Mouse (Mus musculus): Measurements from ENCODE around the gene Trabd2b.

Gene Trabd2b

GRCm38 (mm10) chr4:114442661-114443060 lies 36.1 kb downstream of the Trabd2b start:
- no peak for DNase-seq (ENCODE audit: low spot score in 2 of 2)

DNA sequence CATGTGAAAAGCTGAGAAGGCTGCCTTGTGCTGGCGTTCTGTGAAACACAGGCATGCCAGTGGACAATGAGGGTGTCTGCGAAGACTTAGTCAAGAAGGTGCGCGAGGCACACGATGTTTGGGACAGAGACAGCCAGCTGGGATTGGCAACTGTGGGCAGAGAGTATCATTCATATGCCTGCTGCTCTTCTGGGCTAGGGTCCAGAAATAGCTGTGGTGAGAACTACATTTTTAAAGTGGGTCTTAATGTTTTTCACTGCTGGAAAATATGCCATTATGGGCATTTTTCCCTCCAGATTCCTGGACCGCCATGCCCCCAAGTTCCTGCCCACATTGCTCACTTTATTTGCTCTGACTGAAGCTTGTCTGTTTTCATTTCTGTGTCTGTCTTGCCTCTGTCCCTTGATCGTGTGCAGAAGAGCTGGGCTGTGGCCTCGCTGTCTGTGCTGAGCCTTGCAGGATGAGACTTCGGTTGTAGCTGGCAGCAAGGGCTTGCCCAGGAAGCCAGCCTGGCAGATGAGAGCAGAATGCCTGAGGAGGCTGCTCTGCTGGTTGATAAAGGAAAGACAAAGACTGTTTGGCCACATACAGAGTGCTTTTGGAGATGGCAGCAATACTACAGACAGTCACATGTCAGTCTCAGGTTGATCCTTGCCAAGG lies 42.0 kb downstream of the Trabd2b start:
- no peak for DNase-seq (ENCODE audit: low spot score in 2 of 2)

GRCm38 (mm10) chr4:114453101-114453500 lies 46.6 kb downstream of the Trabd2b start:
- no peak for DNase-seq (ENCODE audit: low spot score in 2 of 2)

DNA sequence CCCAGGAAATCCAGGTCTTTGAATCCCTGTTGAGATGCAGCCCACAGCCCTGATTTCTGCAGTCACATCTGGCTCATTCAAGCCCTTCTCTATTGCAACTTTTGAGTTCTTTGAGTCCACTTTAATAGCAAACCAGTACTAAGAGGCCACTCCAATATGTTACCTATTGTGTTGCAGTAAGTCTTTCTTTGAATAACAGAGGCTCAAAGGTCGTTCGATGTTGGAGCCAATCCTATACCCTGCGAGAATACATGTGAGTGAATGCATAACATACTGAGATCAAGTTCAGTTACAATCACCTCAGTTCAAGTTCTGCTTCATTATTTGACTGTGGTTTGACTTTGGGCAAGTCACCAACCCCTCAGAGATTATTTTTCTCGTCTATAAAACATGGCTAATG lies 47.5 kb downstream of the Trabd2b start:
- no peak for DNase-seq (ENCODE audit: low spot score in 2 of 2)

GRCm38 (mm10) chr4:114454495-114455186 lies 48.1 kb downstream of the Trabd2b start:
- no peak for DNase-seq (ENCODE audit: low spot score in 2 of 2)

- no peak for DNase-seq (ENCODE audit: low spot score in 2 of 2)
Observed at GRCm38 (mm10) chr4:114457111-114457510, 50.6 kb downstream of the Trabd2b start.

GRCm38 (mm10) chr4:114459591-114459990 lies 53.1 kb downstream of the Trabd2b start:
- DNase-seq (ENCODE audit: low spot score in 2 of 2) = no peak

- no peak for DNase-seq (ENCODE audit: low spot score in 2 of 2)
Observed at GRCm38 (mm10) chr4:114460401-114460800, 53.9 kb downstream of the Trabd2b start.

DNA sequence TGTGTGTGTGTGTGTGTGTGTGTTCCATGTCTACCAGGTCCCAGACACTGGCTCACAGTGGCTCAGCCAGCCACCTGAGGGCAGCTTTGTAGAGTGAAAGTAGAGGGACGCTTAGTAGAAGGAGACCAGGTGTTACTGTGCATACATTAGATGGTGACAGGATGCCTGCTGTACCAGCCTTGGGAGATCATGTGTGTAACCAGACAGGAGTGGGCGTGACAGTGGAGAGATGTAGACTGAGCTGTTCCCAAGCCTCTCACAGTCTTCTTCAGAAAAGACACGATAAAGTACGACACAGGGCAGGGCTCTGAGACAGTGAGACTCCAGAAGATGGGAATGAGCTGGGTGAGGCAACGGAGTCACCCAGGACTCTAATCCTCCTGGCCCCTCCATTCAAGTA lies 54.6 kb downstream of the Trabd2b start:
- DNase-seq (ENCODE audit: low spot score in 2 of 2) = no peak

DNA sequence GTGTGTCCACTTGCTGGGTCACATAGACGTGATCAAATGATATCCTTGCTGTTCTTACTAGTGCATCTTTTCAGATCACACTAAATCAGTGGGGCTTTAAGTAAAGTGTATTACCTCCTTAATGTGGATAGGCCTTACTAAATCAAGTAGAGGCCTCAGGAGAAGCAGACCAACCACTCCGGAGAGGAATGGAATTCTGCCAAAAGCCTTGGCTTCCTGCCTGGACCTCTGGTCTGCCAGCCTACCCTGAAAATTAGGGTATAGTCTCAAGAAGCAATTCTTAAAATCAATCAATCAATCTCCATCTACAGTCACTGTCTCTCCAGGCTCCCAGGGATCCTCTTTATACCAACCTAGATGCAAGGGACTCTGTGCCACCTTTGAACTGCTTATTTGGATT lies 59.1 kb downstream of the Trabd2b start:
- no peak for DNase-seq (ENCODE audit: low spot score in 2 of 2)

- no peak for DNase-seq (ENCODE audit: low spot score in 2 of 2)
Observed at GRCm38 (mm10) chr4:114467371-114468094, 61.0 kb downstream of the Trabd2b start.

- DNase-seq (ENCODE audit: low spot score in 2 of 2) = no peak
Observed at GRCm38 (mm10) chr4:114468095-114468429, 61.5 kb downstream of the Trabd2b start.

DNA sequence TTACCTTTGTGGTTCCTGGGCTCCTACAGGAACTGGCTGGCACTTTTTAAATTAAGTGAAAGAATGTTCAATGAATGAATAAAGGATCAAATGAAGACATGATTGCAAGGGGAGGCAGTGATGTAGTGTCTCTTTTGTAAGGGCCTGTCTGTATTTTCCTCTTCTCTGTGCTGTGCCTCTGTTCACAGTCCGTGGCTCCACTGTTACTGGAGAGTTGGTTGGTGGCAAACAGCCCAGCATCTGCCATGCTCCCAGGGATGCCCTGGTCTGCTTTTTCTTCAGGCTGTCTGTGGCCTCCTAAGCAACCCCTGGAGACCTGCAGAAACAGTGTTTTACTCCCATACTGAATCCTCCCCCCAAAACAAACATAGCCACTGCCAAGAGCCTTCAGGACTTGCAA lies 63.4 kb downstream of the Trabd2b start:
- no peak for DNase-seq (ENCODE audit: low spot score in 2 of 2)

- DNase-seq (ENCODE audit: low spot score in 2 of 2) = no peak
Observed at GRCm38 (mm10) chr4:114472143-114472542, 65.6 kb downstream of the Trabd2b start.

- DNase-seq (ENCODE audit: low spot score in 2 of 2) = no peak
Observed at GRCm38 (mm10) chr4:114476316-114476715, 69.8 kb downstream of the Trabd2b start.

DNA sequence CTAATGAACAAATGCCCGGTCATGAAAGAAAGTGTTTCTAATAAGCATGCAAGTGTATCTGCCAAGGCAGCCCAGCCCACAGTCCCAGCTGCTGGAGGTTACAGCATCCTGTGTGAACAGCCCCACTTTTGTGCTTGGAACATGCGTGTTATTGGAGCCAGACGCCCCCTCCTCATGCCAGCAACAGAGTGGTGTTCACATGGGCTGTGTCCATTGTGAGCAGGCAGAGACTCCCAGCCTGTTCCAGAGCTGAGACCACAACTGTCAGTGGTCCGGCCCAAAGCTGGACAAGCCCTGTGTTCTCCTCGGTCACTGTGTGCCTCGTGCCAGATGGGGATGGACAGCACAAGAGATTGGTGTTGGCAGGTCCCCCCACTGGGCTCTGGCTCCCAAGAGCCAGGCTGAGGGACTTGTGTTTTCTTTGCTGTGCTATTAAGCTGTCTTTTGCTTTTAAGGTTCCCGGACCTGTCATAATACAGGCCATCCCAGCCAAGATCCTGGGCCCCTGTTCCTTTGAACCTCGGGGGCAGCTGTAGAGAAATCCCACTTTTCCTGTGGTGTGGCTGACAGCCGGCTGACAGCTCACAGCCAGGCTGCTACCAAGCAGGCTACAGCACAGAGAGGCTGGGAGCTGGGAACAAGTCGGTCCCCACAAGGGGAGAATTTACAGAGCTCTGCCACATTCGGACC lies 70.7 kb downstream of the Trabd2b start:
- no peak for DNase-seq (ENCODE audit: low spot score in 2 of 2)

GRCm38 (mm10) chr4:114481518-114481917 lies 75.0 kb downstream of the Trabd2b start:
- DNase-seq (ENCODE audit: low spot score in 2 of 2) = no peak

- no peak for DNase-seq (ENCODE audit: low spot score in 2 of 2)
Observed at GRCm38 (mm10) chr4:114484173-114484572, 77.6 kb downstream of the Trabd2b start.

GRCm38 (mm10) chr4:114485996-114486395 lies 79.5 kb downstream of the Trabd2b start:
- no peak for DNase-seq (ENCODE audit: low spot score in 2 of 2)

GRCm38 (mm10) chr4:114486885-114487531 lies 80.5 kb downstream of the Trabd2b start:
- no peak for DNase-seq (ENCODE audit: low spot score in 2 of 2)

GRCm38 (mm10) chr4:114487701-114488100 lies 81.2 kb downstream of the Trabd2b start:
- no peak for DNase-seq (ENCODE audit: low spot score in 2 of 2)

DNA sequence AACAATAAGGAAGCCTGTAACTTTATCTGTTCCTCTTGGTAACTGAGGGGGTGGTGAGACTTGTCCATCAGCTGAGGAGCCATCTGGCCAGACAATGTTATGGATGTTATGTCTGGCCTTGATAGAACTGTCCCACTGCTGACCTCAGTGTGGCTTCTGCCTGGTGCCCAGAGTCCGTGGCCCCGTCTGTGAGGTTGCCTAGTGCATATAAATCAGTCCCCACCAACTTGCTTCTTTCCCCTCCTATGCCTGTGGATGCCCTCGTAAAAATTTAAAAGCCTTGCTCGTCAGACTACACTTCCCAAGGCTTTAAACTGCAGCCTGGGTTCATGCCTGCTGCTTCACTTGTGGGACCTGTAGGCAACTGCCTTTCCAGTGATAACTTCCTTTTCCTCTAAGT lies 85.6 kb downstream of the Trabd2b start:
- DNase-seq (ENCODE audit: low spot score in 2 of 2) = no peak
